Mouse (Mus musculus) hindbrain, embryonic 11.5 days (tissue): ENCODE data around the gene Ugcg. TPM values are rescaled to one million over a fixed set of nuclear protein-coding genes. Genes with fewer than 3 reads are reported as not detected.

Experiments used
- ATAC-seq: fragments of 200-750 bp; cut with Nextera tagmentation; 2 replicates; pipeline ENCODE4 v1.8.0; 2017; ENCODE audit warnings: mild to moderate bottlenecking, moderate TSS enrichment, moderate library complexity; ENCODE audit not compliant: low FRiP score
- DNase-seq: peaks from one replicate; pipeline ENCODE4 v3.0.0-alpha.2; 2015; ENCODE audit warnings: low spot score
- H3K27ac ChIP-seq: fragments of 300-500 bp; sonication (generic); 2 replicates; pipeline ENCODE4 v1.5.1; 2014; ENCODE audit warnings: mild to moderate bottlenecking, low read depth, low read length
- H3K27me3 ChIP-seq: fragments of 300-500 bp; sonication (generic); 2 replicates; pipeline ENCODE4 v1.6.1; 2014; ENCODE audit warnings: mild to moderate bottlenecking, low read length, moderate library complexity, mixed read lengths; ENCODE audit not compliant: control insufficient read depth, insufficient read depth
- H3K36me3 ChIP-seq: fragments of 300-500 bp; sonication (generic); 2 replicates; pipeline ENCODE4 v1.6.1; 2014; ENCODE audit warnings: mild to moderate bottlenecking, low read length, moderate library complexity, mixed read lengths; ENCODE audit not compliant: control insufficient read depth, insufficient read depth
- H3K4me1 ChIP-seq: fragments of 300-500 bp; sonication (generic); replicated peaks from 2 replicates; pipeline ENCODE4 v1.6.1; 2014; ENCODE audit warnings: low read length, mixed read lengths; ENCODE audit not compliant: control insufficient read depth, insufficient read depth
- H3K4me2 ChIP-seq: fragments of 300-500 bp; sonication (generic); replicated peaks from 2 replicates; pipeline ENCODE4 v1.6.1; 2014; ENCODE audit warnings: mild to moderate bottlenecking, low read depth, low read length
- H3K4me3 ChIP-seq: fragments of 300-500 bp; sonication (generic); 2 replicates; pipeline ENCODE4 v1.5.1; 2014; ENCODE audit warnings: low read depth, low read length
- H3K9ac ChIP-seq: fragments of 300-500 bp; sonication (generic); 2 replicates; pipeline ENCODE4 v1.6.1; 2014; ENCODE audit warnings: low read depth, low read length
- H3K9me3 ChIP-seq: fragments of 300-500 bp; sonication (generic); 2 replicates; pipeline ENCODE4 v1.6.1; 2016; ENCODE audit warnings: low read length; ENCODE audit not compliant: control insufficient read depth
- WGBS: fragments of 180-500 bp; shearing (Covaris S2); extraction: QIAGEN DNeasy Blood & Tissue Kit; methylation state at CpG from one replicate; pipeline ENCODE4 v1.1.7; 2014; 5-methylcytosine and 5-hydroxymethylcytosine counted together
- polyA plus RNA-seq: library from polyadenylated mRNA; unstranded; fragments of >200 nt; fragmentation: Nextera tagmentation; extraction: Ambion mirVana; gene quantifications from 2 replicates; pipeline ENCODE4 v1.2.1, GENCODE M21; 2014

Ugcg gene
- polyA plus RNA-seq, 1 experiment from 2014 or later: 19.7 TPM

- WGBS: 88% methylated on average over 4 of the region's 4 CpGs
- no peak for DNase-seq
Measured at GRCm38 (mm10) chr4:59208607-59209006, 19.6 kb downstream of the Ugcg start.

GRCm38 (mm10) chr4:59211181-59211580 lies 22.1 kb downstream of the Ugcg start:
- no peak overlapping the region for H3K4me3 ChIP-seq
- H3K4me1 ChIP-seq: no peaks in the 10 kb centered on the region
- H3K27ac ChIP-seq: no peak overlapping the region
- H3K9ac ChIP-seq: no peak overlapping the region
- DNase-seq (no peak), ATAC-seq (no peak)
- no peak overlapping the region for H3K4me2 ChIP-seq
- 0 out of 2 replicates have a peak, but pooled peaks cover 2% of the 10 kb centered on the region for H3K36me3 ChIP-seq
- H3K27me3 ChIP-seq: no peaks in the 10 kb centered on the region
- WGBS: 93% methylated on average over 9 of the region's 9 CpGs
- H3K9me3 ChIP-seq: no peaks in the 10 kb centered on the region

More at GRCm38 (mm10) chr4:59208607-59209006, 19.6 kb downstream of the Ugcg start:
- H3K27me3 ChIP-seq: no peaks in the 10 kb centered on the region
- no peaks in the 10 kb centered on the region for H3K9me3 ChIP-seq
- H3K4me1 ChIP-seq: no peaks in the 10 kb centered on the region
- no peak overlapping the region for H3K4me3 ChIP-seq
- H3K9ac ChIP-seq: no peak overlapping the region
- ATAC-seq: no peak
- no peaks in the 10 kb centered on the region for H3K36me3 ChIP-seq
- no peak overlapping the region for H3K27ac ChIP-seq
- H3K4me2 ChIP-seq: no peak overlapping the region

GRCm38 (mm10) chr4:59213833-59214232 lies 24.8 kb downstream of the Ugcg start:
- Histone ChIP-seq H3K4me2 (no peak overlapping the region), H3K9me3 (no peaks in the 10 kb centered on the region), H3K9ac (no peak overlapping the region), H3K36me3 (0 out of 2 replicates have a peak, but pooled peaks cover 2% of the 10 kb centered on the region), H3K4me3 (no peak overlapping the region), H3K27me3 (no peaks in the 10 kb centered on the region), H3K4me1 (no peaks in the 10 kb centered on the region), H3K27ac (no peak overlapping the region)
- DNase-seq: no peak
- 78% methylated on average over 4 of the region's 4 CpGs for WGBS
- no peak for ATAC-seq

- Histone ChIP-seq H3K9me3 (no peaks in the 10 kb centered on the region), H3K4me1 (no peaks in the 10 kb centered on the region), H3K36me3 (0 out of 2 replicates have a peak, but pooled peaks cover 2% of the 10 kb centered on the region), H3K27ac (no peak overlapping the region), H3K4me3 (no peak overlapping the region), H3K27me3 (no peaks in the 10 kb centered on the region), H3K9ac (no peak overlapping the region), H3K4me2 (no peak overlapping the region)
- 99% methylated on average over 5 of the region's 5 CpGs for WGBS
- no peak for ATAC-seq
- no peak for DNase-seq
Measured at GRCm38 (mm10) chr4:59214695-59215094, 25.6 kb downstream of the Ugcg start.

- H3K9ac ChIP-seq: no peak overlapping the region
- H3K27ac ChIP-seq: no peak overlapping the region
- H3K4me1 ChIP-seq: no peaks in the 10 kb centered on the region
- DNase-seq (no peak), ATAC-seq (no peak)
- no peak overlapping the region for H3K4me3 ChIP-seq
- 0 out of 2 replicates have a peak, but pooled peaks cover 2% of the 10 kb centered on the region for H3K36me3 ChIP-seq
- no peaks in the 10 kb centered on the region for H3K27me3 ChIP-seq
- no peaks in the 10 kb centered on the region for H3K9me3 ChIP-seq
- H3K4me2 ChIP-seq: no peak overlapping the region
- 94% methylated on average over 3 of the region's 3 CpGs for WGBS
Measured at GRCm38 (mm10) chr4:59215585-59215984, 26.5 kb downstream of the Ugcg start.

GRCm38 (mm10) chr4:59217101-59217500 lies 28.0 kb downstream of the Ugcg start:
- no peak for ATAC-seq
- no peak overlapping the region for H3K9ac ChIP-seq
- H3K27me3 ChIP-seq: no peaks in the 10 kb centered on the region
- DNase-seq: no peak
- no peak overlapping the region for H3K4me3 ChIP-seq
- H3K27ac ChIP-seq: no peak overlapping the region
- no peak overlapping the region for H3K4me2 ChIP-seq
- no peaks in the 10 kb centered on the region for H3K9me3 ChIP-seq
- H3K36me3 ChIP-seq: 0 out of 2 replicates have a peak, but pooled peaks cover 2% of the 10 kb centered on the region
- 96% methylated on average over 7 of the region's 7 CpGs for WGBS
- no peaks in the 10 kb centered on the region for H3K4me1 ChIP-seq

- Histone ChIP-seq H3K4me2 (no peak overlapping the region), H3K27me3 (no peaks in the 10 kb centered on the region), H3K9me3 (no peaks in the 10 kb centered on the region), H3K27ac (no peak overlapping the region), H3K9ac (no peak overlapping the region), H3K4me1 (no peaks in the 10 kb centered on the region), H3K4me3 (no peak overlapping the region), H3K36me3 (0 out of 2 replicates have a peak, but pooled peaks cover 2% of the 10 kb centered on the region)
- ATAC-seq (no peak), DNase-seq (no peak)
- 84% methylated on average over 7 of the region's 7 CpGs for WGBS
Measured at GRCm38 (mm10) chr4:59218154-59218553, 29.1 kb downstream of the Ugcg start.

- no peak overlapping the region for H3K9ac ChIP-seq
- no peaks in the 10 kb centered on the region for H3K36me3 ChIP-seq
- no peaks in the 10 kb centered on the region for H3K4me1 ChIP-seq
- DNase-seq: no peak
- WGBS: 93% methylated on average over 9 of the region's 9 CpGs
- no peak for ATAC-seq
- no peak overlapping the region for H3K27ac ChIP-seq
- no peak overlapping the region for H3K4me2 ChIP-seq
- H3K4me3 ChIP-seq: no peak overlapping the region
- H3K27me3 ChIP-seq: no peaks in the 10 kb centered on the region
- H3K9me3 ChIP-seq: no peaks in the 10 kb centered on the region
Measured at GRCm38 (mm10) chr4:59222226-59222625, 33.2 kb downstream of the Ugcg start.

- no peaks in the 10 kb centered on the region for H3K4me1 ChIP-seq
- no peak overlapping the region for H3K4me3 ChIP-seq
- H3K36me3 ChIP-seq: no peaks in the 10 kb centered on the region
- DNase-seq: no peak
- H3K9ac ChIP-seq: no peak overlapping the region
- no peak overlapping the region for H3K4me2 ChIP-seq
- no peak for ATAC-seq
- H3K27me3 ChIP-seq: no peaks in the 10 kb centered on the region
- no peak overlapping the region for H3K27ac ChIP-seq
- WGBS: 92% methylated on average over 5 of the region's 5 CpGs
- H3K9me3 ChIP-seq: no peaks in the 10 kb centered on the region
Measured at GRCm38 (mm10) chr4:59223055-59223615, 34.1 kb downstream of the Ugcg start.
